Mouse (Mus musculus) embryonic facial prominence, embryonic 12.5 days (tissue): ENCODE measurements around the gene Hmga1. TPM values are rescaled to one million over a fixed set of nuclear protein-coding genes. Genes with fewer than 3 reads are reported as not detected.

ENCODE experiments used
- ATAC-seq: fragments of 200-750 bp; cut with Nextera tagmentation; 2 replicates; pipeline ENCODE4 v1.8.0; 2017; ENCODE audit not compliant: insufficient number of reproducible peaks, insufficient read depth, low FRiP score, low TSS enrichment
- H3K27ac ChIP-seq: fragments of 300-500 bp; sonication (generic); 2 replicates; pipeline ENCODE4 v1.5.1; 2016; ENCODE audit warnings: mild to moderate bottlenecking
- H3K27me3 ChIP-seq: fragments of 300-500 bp; sonication (generic); 2 replicates; pipeline ENCODE4 v1.6.1; 2016; ENCODE audit warnings: mild to moderate bottlenecking, moderate library complexity
- H3K36me3 ChIP-seq: fragments of 300-500 bp; sonication (generic); 2 replicates; pipeline ENCODE4 v1.6.1; 2016; ENCODE audit warnings: mild to moderate bottlenecking
- H3K4me1 ChIP-seq: fragments of 300-500 bp; sonication (generic); 2 replicates; pipeline ENCODE4 v1.6.1; 2016
- H3K4me2 ChIP-seq: fragments of 300-500 bp; sonication (generic); replicated peaks from 2 replicates; pipeline ENCODE4 v1.6.1; 2016; ENCODE audit warnings: mild to moderate bottlenecking, moderate library complexity
- H3K4me3 ChIP-seq: fragments of 300-500 bp; sonication (generic); 2 replicates; pipeline ENCODE4 v1.5.1; 2016; ENCODE audit warnings: mild to moderate bottlenecking
- H3K9ac ChIP-seq: fragments of 300-500 bp; sonication (generic); 2 replicates; pipeline ENCODE4 v1.6.1; 2016; ENCODE audit warnings: mild to moderate bottlenecking, moderate library complexity
- H3K9me3 ChIP-seq: fragments of 300-500 bp; sonication (generic); 2 replicates; pipeline ENCODE4 v1.6.1; 2016; ENCODE audit warnings: mild to moderate bottlenecking, moderate library complexity
- WGBS: fragments of 180-500 bp; shearing (Covaris S2); methylation state at CpG from one replicate; pipeline ENCODE4 v1.1.7; 2016; 5-methylcytosine and 5-hydroxymethylcytosine counted together
- polyA plus RNA-seq: library from polyadenylated mRNA; unstranded; fragments of >200 nt; fragmentation: Nextera tagmentation; extraction: Ambion mirVana; gene quantifications from 2 replicates; pipeline ENCODE4 v1.2.1, GENCODE M21; 2016

Gene Hmga1
- polyA plus RNA-seq, 1 experiment from 2014 or later, result 236 TPM

DNA sequence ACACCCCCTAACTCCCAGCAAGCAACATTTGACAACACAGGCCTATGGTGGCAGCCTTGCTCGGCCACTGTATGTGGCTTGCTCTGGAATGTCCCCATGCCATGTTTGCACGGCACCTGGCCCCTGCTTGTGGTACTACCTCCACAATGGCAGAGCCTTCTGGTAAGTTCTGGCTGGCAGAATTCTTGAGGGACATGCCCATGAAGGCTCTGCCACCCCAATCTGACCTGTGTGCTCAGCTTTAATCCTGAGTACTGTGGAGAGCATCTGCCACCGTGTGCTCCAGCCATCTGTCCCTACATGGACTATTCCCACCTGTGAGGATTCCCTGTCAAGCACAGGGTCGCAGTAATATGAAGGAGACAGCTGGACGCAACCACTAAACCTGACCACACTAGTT lies 44.6 kb downstream of the Hmga1 start:
- peaks cover 11% of the 10 kb centered on the region for H3K36me3 ChIP-seq
- no peak overlapping the region for H3K27ac ChIP-seq
- no peak for ATAC-seq
- no peak overlapping the region for H3K9ac ChIP-seq
- no peaks in the 10 kb centered on the region for H3K9me3 ChIP-seq
- H3K4me1 ChIP-seq, result peaks cover 19% of the 10 kb centered on the region; the same call in 1 of the 2 replicates
- no peak overlapping the region for H3K4me2 ChIP-seq
- H3K27me3 ChIP-seq, result no peaks in the 10 kb centered on the region
- H3K4me3 ChIP-seq, result no peak overlapping the region
- 84% methylated on average over 5 of the region's 5 CpGs for WGBS

DNA sequence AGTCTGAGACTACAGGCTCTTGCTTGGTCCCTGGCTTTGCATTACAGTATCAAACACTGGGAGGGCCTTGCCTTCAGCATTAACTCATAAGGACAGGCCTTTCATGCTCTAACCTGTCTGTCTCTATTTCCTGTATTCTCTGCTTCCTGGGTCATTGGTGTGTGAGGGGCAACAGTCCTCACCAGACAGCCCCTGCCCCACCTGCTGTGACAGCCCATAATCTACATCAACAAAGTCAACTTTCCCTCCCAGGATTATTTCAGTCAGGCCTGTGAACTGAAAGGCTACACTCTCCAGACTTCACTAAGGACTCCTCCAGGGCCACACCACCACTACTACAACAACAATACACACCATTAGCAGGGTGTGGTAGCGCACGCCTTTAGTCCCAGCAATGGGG lies 46.7 kb downstream of the Hmga1 start:
- WGBS, result 84% methylated on average over 2 of the region's 2 CpGs
- Histone ChIP-seq H3K27me3 (no peaks in the 10 kb centered on the region), H3K4me2 (no peak overlapping the region), H3K9me3 (no peaks in the 10 kb centered on the region), H3K27ac (no peak overlapping the region), H3K9ac (no peak overlapping the region), H3K36me3 (peaks cover 2% of the 10 kb centered on the region; the same call in 1 of the 2 replicates), H3K4me1 (peaks cover 15% of the 10 kb centered on the region; the same call in 1 of the 2 replicates), H3K4me3 (no peak overlapping the region)
- ATAC-seq, result no peak

DNA sequence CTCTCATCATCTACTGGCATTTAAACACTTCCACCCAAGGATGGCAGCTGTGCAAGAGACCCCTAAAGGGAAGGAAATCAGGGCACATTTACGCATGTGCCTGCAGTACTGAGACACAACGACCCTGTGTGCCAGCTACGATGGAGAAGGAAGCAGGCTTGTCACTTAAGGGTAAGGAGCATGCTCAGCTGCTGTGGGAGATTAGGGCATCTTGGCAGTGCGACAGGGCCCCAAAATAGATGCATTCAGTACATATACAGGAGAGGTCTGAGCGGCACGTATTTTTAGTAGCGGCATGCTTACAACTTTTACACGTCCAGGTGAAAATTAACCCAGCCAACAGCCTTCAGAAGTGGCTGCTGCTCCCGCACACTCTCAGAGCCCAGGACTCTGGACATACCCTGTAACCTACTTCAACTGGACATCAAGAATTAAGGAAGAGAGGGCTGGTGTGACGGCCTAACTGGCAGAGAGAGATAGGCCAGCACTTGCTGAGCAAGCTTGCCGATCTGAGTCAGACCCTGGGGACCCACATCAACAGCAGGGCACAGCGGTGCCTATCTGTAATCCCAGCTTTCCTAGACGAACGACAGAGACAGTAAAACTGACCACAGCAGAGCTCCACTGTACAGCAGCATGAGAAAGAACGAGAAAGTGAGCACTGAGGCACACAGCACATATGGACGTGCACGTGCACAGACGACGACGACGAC lies 47.4 kb downstream of the Hmga1 start:
- Histone ChIP-seq H3K4me1 (peaks cover 15% of the 10 kb centered on the region; the same call in 1 of the 2 replicates), H3K9ac (no peak overlapping the region), H3K27me3 (no peaks in the 10 kb centered on the region), H3K4me2 (no peak overlapping the region), H3K36me3 (peaks cover 6% of the 10 kb centered on the region; the same call in 1 of the 2 replicates), H3K27ac (no peak overlapping the region), H3K9me3 (no peaks in the 10 kb centered on the region), H3K4me3 (no peak overlapping the region)
- no peak for ATAC-seq
- 86% methylated on average over 21 of the region's 21 CpGs for WGBS

DNA sequence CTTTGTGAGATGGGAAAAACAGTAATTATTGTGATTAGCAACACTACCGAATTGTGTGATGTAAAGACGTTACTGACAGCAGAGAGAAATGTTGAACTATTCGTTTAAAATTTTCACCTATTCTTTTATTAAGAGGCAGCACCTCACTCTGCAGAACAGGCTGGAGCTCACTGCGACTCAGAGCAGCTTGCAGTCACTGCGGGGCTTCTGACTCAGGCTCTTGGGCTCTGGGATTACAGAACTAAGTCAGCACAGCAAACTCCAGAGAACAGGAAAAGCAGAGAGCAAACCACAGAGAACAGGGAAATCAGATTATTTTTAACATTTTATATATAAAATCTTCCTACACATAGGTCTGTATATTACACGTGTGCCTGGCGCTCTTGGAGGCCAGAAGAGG lies 53.3 kb downstream of the Hmga1 start:
- peaks cover 10% of the 10 kb centered on the region; the same call in 1 of the 2 replicates for H3K36me3 ChIP-seq
- 90% methylated on average over 7 of the region's 7 CpGs for WGBS

DNA sequence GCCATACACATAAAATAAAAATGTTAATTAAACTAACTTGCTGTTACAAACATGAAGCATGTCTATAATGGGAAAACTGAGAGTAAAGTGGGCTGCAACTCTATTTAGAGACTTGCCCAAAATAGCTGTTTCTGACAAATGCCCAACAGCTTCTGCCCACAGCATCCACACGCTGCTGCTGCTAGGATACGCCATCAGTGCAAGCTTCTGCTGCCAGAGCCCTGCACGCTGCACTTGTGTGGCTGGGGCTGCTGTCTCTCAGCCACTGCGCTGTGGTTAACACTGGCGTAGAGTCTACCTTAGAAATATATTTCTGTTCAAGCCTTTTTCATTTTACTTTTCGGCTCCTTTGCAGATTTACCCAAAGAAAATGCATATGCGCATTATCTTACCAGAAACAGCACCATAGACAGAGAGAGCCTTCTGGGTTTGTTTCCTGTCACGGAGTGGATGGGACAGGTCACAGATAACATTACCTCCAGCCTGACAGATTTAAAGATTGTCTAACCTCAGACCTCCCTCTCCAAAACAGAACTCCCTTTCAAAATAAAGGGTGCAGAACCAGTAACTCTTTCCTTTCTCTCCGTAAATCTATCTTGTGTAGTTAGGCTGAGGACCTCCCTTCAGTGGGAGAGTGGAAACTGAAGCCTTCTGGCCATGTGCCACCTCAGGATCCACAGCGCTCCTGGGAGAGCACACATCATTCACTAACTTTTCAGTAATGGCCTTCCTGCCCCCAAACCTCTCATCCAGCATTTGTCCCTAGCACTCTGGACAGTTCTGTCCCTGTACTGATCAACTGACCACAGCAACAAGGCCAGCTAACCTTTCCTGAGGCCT lies 54.6 kb downstream of the Hmga1 start:
- Histone ChIP-seq H3K4me2 (no peak overlapping the region), H3K27me3 (no peaks in the 10 kb centered on the region), H3K4me3 (no peak overlapping the region), H3K27ac (no peak overlapping the region), H3K9ac (no peak overlapping the region), H3K4me1 (peaks cover 11% of the 10 kb centered on the region; the same call in 1 of the 2 replicates), H3K9me3 (no peaks in the 10 kb centered on the region), H3K36me3 (peaks cover 13% of the 10 kb centered on the region; the same call in 1 of the 2 replicates)
- WGBS, result 84% methylated on average over 10 of the region's 10 CpGs
- ATAC-seq, result no peak

More for the DNA sequence above, 53.3 kb downstream of the Hmga1 start:
- no peak overlapping the region for H3K27ac ChIP-seq
- no peaks in the 10 kb centered on the region for H3K9me3 ChIP-seq
- no peaks in the 10 kb centered on the region for H3K27me3 ChIP-seq
- no peak for ATAC-seq
- peaks cover 11% of the 10 kb centered on the region; the same call in 1 of the 2 replicates for H3K4me1 ChIP-seq
- H3K4me3 ChIP-seq, result no peak overlapping the region
- H3K4me2 ChIP-seq, result no peak overlapping the region
- H3K9ac ChIP-seq, result no peak overlapping the region

DNA sequence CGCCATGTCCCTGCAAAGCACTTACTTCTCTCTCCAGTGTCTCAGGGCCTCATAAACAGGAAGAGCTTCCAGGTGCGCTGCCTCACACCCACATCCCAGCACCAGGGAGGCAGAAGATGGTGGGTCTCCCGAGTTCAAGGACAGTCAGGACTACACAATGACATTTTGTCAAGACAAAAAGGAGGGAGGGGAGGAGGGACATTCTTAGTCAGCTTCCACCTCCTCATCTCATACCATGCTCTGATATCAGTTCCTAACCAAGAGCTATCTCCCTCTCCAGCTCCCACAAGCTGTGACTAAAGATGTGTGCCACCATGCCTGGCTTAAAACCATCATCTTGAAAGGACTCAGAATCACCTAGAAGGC lies 55.2 kb downstream of the Hmga1 start:
- H3K4me2 ChIP-seq, result no peak overlapping the region
- H3K9me3 ChIP-seq, result no peaks in the 10 kb centered on the region
- peaks cover 14% of the 10 kb centered on the region for H3K36me3 ChIP-seq
- H3K27ac ChIP-seq, result no peak overlapping the region
- no peak overlapping the region for H3K9ac ChIP-seq
- H3K4me3 ChIP-seq, result no peak overlapping the region
- 74% methylated on average over 3 of the region's 3 CpGs for WGBS
- no peak for ATAC-seq
- no peaks in the 10 kb centered on the region for H3K27me3 ChIP-seq
- H3K4me1 ChIP-seq, result peaks cover 11% of the 10 kb centered on the region; the same call in 1 of the 2 replicates

DNA sequence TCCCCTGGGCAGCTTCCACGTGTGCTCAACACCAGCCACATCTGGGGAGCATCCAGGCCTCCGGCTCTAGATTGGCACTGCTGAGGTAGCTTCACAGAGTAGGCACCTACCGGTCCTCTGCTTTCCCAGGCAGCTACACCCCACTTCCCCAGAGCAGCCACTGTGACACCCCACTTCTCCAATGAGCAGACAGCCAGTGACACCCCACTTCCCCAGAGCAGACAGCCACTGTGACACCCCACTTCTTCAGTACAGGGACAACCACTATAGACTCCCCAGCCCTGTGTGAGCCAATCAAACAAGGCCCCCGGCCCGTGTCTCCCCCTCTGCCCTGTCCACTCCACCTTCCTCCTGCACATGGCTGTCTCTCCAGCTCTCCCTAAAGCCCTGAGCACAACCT lies 55.7 kb downstream of the Hmga1 start:
- WGBS, result 84% methylated on average over 5 of the region's 5 CpGs
- no peak for ATAC-seq
- no peak overlapping the region for H3K9ac ChIP-seq
- H3K36me3 ChIP-seq, result peaks cover 19% of the 10 kb centered on the region
- H3K4me3 ChIP-seq, result no peak overlapping the region
- no peaks in the 10 kb centered on the region for H3K27me3 ChIP-seq
- no peaks in the 10 kb centered on the region for H3K9me3 ChIP-seq
- no peak overlapping the region for H3K27ac ChIP-seq
- no peak overlapping the region for H3K4me2 ChIP-seq
- peaks cover 11% of the 10 kb centered on the region; the same call in 1 of the 2 replicates for H3K4me1 ChIP-seq

DNA sequence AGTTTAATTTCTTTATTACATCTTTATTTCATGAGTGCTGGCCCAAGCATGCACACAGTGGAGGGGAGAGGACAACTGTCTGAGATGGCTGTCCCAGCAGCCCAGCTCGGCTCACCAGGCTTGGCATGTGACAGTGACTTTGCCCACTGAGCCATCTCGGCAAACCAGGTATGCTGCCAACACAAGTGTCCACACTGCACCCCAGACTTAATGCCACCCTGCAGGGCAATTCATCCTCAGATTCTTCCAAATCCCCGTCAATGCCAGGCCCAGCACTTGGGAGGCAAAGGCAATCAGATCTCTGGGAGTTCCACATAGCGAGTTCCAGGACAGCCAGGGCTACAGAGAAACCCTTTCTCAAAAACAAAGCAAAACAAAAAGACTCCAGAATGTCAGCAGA lies 56.7 kb downstream of the Hmga1 start:
- Histone ChIP-seq H3K27ac (no peak overlapping the region), H3K4me2 (no peak overlapping the region), H3K4me3 (no peak overlapping the region), H3K36me3 (peaks cover 27% of the 10 kb centered on the region), H3K9me3 (no peaks in the 10 kb centered on the region), H3K27me3 (no peaks in the 10 kb centered on the region), H3K4me1 (peaks cover 11% of the 10 kb centered on the region; the same call in 1 of the 2 replicates), H3K9ac (no peak overlapping the region)
- no peak for ATAC-seq
- WGBS, result 89% methylated on average over 4 of the region's 4 CpGs

Other genes with a start within 250 kb of the Hmga1 start
- gene Grm4, start 35.1 kb upstream of the Hmga1 start, polyA plus RNA-seq, result 0.68 and 0.73 TPM in 2 replicates
- 18.2 and 20.3 TPM in 2 replicates for gene AI413582, start 9.3 kb downstream of the Hmga1 start, polyA plus RNA-seq
- gene Nudt3, start 67.0 kb downstream of the Hmga1 start, polyA plus RNA-seq, result 135 and 137 TPM in 2 replicates
- gene RPS10-NUDT3, start 78.7 kb downstream of the Hmga1 start, polyA plus RNA-seq, result not detected in 2 replicates
- gene Rps10, start 80.2 kb downstream of the Hmga1 start, polyA plus RNA-seq, result 943 and 948 TPM in 2 replicates
- 6.5 and 7.5 TPM in 2 replicates for gene Pacsin1, start 99.0 kb downstream of the Hmga1 start, polyA plus RNA-seq
- gene Spdef, start 172.5 kb downstream of the Hmga1 start, polyA plus RNA-seq, result 0.40 and 0.71 TPM in 2 replicates